Mouse (Mus musculus) adrenal gland, postnatal 10 days (tissue): ENCODE measurements around the gene Vmn1r10. TPM values are rescaled to one million over a fixed set of nuclear protein-coding genes. Genes with fewer than 3 reads are reported as not detected.

Source experiments
- DNase-seq: peaks from one replicate; pipeline ENCODE4 v3.0.0; 2021; ENCODE audit warnings: mixed read lengths
- long read RNA-seq, 2 experiments: library from polyadenylated mRNA; stranded (forward); transcript quantifications; one replicate each; pipeline ENCODE4 v2.0.0; 2021
- total RNA-seq, 2 experiments: library from RNA; stranded (reverse); gene quantifications; 2 replicates each; pipeline ENCODE4 v1.2.3; 2021

Gene Vmn1r10
- total RNA-seq: not detected
- long read RNA-seq, experiment 1: 0 reads
- long read RNA-seq, experiment 2: 0 reads

DNA sequence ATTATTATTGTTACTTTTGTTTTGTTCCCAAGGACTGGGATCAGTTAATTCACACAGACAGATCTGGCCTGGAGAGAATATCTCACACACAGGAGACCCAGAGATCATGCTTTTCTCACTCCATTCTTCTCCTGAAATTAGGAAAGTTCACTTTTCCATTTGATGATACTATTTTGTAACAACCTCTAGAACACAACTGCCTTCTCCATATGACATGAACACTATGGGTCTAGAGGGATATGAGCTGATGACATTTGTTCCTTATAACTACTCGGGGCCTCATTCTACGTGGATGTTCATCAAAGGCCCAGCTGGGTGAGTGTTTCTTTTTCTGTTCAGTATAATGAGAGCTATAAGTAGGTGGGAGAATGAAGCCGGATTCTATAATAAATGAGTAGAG lies at the start of gene Vmn1r10:
TSS of gene Vmn1r10 (plus strand) at position 301 of the 400 bp plus-strand sequence.
- no peak for DNase-seq

DNA sequence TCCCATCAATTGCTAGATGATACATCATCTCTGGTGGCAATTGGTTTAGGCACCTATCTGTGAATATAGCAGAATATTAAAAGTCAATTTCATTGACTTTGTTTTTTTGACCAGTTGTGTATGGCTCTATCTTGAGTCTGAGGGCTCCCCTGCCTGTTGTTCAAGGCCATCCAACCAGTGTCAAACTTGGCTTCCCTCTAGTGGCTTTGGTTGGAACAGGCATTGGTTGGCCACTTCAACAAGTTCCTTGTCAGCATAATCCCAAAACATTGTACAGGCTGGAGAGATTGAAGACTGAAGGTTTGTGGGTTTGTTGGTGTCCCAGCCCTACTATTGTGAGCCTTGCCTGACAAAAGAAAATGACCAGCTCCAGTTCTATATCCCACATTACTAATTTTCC lies 45.5 kb upstream of the Vmn1r10 start:
- DNase-seq: peak; percentile 21

DNA sequence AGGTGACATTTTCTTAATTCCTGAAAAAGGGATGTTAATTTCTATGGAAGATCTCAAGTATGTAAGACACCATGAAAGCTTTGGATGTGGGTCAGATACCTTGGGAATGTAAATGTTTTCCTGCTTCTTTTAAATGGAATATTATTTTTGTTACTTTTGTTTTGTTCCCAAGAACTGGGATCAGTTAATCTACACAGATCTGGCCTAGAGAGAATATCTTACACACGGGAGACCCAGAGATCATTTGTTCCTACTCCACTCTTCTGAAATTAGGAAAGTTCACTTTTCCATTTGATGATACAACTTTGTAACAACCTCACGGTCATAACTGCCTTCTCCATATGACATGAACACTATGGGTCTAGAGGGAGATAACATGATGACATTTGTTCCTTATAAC lies 42.8 kb upstream of the Vmn1r10 start, which contains the start of gene Vmn1r9:
TSS of gene Vmn1r9 (plus strand) at position 301 of the 400 bp plus-strand sequence.
- no peak for DNase-seq

DNA sequence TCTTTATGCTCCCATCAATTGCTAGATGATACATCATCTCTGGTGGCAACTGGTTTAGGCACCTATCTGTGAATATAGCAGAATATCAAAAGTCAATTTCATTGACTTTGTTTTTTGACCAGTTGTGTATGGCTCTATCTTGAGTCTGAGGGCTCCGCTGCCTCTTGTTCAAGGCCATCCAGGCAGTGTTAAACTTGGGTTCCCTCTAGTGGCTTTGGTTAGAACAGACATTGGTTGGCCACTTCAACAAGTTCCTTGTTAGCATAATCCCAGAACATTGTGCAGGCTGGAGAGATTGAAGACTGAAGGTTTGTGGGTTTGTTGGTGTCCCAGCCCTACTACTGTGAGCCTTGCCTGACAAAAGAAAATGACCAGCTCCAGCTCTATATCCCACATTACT lies 2.9 kb upstream of the Vmn1r10 start:
- DNase-seq: no peak

DNA sequence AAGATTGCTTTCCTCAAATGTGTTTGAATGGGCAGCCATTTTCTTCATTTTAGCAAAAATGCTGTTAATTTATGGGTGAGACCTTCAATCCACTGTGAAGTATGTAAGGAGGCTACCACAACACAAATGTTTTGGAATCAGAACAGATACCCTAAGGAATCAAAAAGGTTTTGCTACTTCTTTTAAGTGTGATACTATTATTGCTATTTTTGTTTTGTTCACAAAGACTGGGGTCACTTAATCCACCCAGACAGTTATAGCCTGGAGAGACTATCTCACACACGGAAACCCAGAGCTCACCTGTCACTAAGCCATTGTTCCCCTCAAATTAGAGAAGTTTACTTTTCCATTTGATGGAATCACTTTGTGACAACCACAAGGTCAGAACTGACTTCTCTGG lies 23.9 kb downstream of the Vmn1r10 start, which contains the start of gene Vmn1r11:
TSS of gene Vmn1r11 (plus strand) at position 301 of the 400 bp plus-strand sequence.
- no peak for DNase-seq

DNA sequence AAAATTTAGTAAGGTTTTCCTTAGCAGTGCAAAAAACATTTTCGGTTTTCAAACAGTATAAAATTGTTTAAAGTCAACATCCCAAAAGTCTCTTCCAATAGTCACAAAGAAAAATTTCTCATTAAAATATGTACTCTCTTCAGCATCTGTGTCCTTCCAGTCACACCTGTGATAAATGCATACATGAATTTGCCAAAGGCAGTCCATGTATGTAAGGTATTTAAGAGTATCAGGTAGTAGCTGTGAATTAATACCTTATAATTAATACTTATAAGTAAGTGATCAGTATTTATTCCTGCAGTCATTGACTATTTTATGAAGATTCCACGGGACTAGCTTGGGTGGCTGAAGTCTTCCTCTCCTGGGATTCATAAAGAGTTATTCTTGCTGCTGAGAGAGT lies 47.4 kb downstream of the Vmn1r10 start, which contains the start of gene Vmn1r12:
TSS of gene Vmn1r12 (plus strand) at position 301 of the 400 bp plus-strand sequence.
- DNase-seq: no peak

Other genes starting within 250 kb of the Vmn1r10 start
- gene Nt5c3, start 185.5 kb upstream of the Vmn1r10 start, total RNA-seq: 10 to 100 TPM; 24.8 to 29.0 TPM
- gene Vmn1r4, start 185.4 kb upstream of the Vmn1r10 start, total RNA-seq: under 1 TPM; 0.30 to 0.36 TPM
- gene Vmn1r5, start 139.2 kb upstream of the Vmn1r10 start, total RNA-seq: not detected
- not detected for gene Vmn1r6, start 112.2 kb upstream of the Vmn1r10 start, total RNA-seq
- not detected for gene Vmn1r7, start 84.1 kb upstream of the Vmn1r10 start, total RNA-seq
- gene Vmn1r8, start 77.2 kb upstream of the Vmn1r10 start, total RNA-seq: not detected
- gene Vmn1r9, start 42.7 kb upstream of the Vmn1r10 start, total RNA-seq: not detected
- gene Vmn1r11, start 24.0 kb downstream of the Vmn1r10 start, total RNA-seq: not detected
- gene Vmn1r12, start 47.5 kb downstream of the Vmn1r10 start, total RNA-seq: not detected
- gene Vmn1r13, start 93.8 kb downstream of the Vmn1r10 start, total RNA-seq: not detected
- not detected for gene Vmn1r14, start 122.2 kb downstream of the Vmn1r10 start, total RNA-seq
- gene Vmn1r15, start 148.5 kb downstream of the Vmn1r10 start, total RNA-seq: not detected
- not detected for gene Vmn1r16, start 220.0 kb downstream of the Vmn1r10 start, total RNA-seq